Mouse (Mus musculus): ENCODE measurements around the gene Atn1. TPM values are rescaled to one million over a fixed set of nuclear protein-coding genes. Genes with fewer than 3 reads are reported as not detected.

The Atn1 gene
- total RNA-seq, 1 experiment = 8.9 TPM

- Histone ChIP-seq H3K4me1 (ENCODE audit: control insufficient read depth in 2 of 2, insufficient read depth in 2 of 2, low read length in 2 of 2, poor library complexity in 1 of 2) (peaks cover 0 to 8% of the 10 kb centered on the region in 2 experiments; a peak in 2 of 4 replicates), H3K9ac (ENCODE audit: insufficient read depth, low read depth, low read length, poor library complexity, severe bottlenecking) (no peak overlapping the region), H3K27ac (ENCODE audit: insufficient read depth, low read depth, low read length, poor library complexity, severe bottlenecking) (no peak overlapping the region), H3K4me3 (ENCODE audit: insufficient read depth in 1 of 2, low read depth in 1 of 2, low read length in 2 of 2, poor library complexity in 1 of 2, severe bottlenecking in 1 of 2) (no peak overlapping the region), H3K9me3 (ENCODE audit: control insufficient read depth, insufficient read depth, low read depth, low read length) (no peaks in the 10 kb centered on the region), H3K36me3 (ENCODE audit: control insufficient read depth, insufficient read depth, low read length, poor library complexity, severe bottlenecking) (no peaks in the 10 kb centered on the region)
- no peak for DNase-seq (ENCODE audit: low read depth, low spot score)
- in situ Hi-C loops (cut with MboI; ENCODE audit: low sequenced_read_pairs in 2 of 2, unreplicated experiment in 2 of 2) = no loop called here
- TF ChIP-seq CHD2 (IDR thresholded peaks at IDR 0.05; ENCODE audit: low read depth, low read length) = no peak
- TF ChIP-seq HCFC1 (IDR thresholded peaks at IDR 0.05; ENCODE audit: borderline replicate concordance, insufficient read depth, low read length) = no peak
- no peak for TF ChIP-seq ZNF384 (IDR thresholded peaks at IDR 0.05; ENCODE audit: low read depth, low read length)
- no peak for TF ChIP-seq MAFK (IDR thresholded peaks at IDR 0.05; ENCODE audit: insufficient read depth, low read depth, low read length)
- TF ChIP-seq ZC3H11A (IDR thresholded peaks at IDR 0.05; ENCODE audit: borderline replicate concordance, low read depth, low read length) = no peak
Observed at GRCm38 (mm10) chr6:124723541-124723940, 32.8 kb downstream of the Atn1 start.

GRCm38 (mm10) chr6:124722876-124723473 is 33.3 kb downstream of the Atn1 start:
- no peak overlapping the region for H3K27ac ChIP-seq (ENCODE audit: insufficient read depth, low read depth, low read length, poor library complexity, severe bottlenecking)
- H3K4me1 ChIP-seq (ENCODE audit: control insufficient read depth in 2 of 2, insufficient read depth in 2 of 2, low read length in 2 of 2, poor library complexity in 1 of 2) = peaks cover 0 to 8% of the 10 kb centered on the region in 2 experiments; a peak in 2 of 4 replicates
- no peak for TF ChIP-seq HCFC1 (IDR thresholded peaks at IDR 0.05; ENCODE audit: borderline replicate concordance, insufficient read depth, low read length)
- no peak for TF ChIP-seq ZNF384 (IDR thresholded peaks at IDR 0.05; ENCODE audit: low read depth, low read length)
- no peak for TF ChIP-seq ZC3H11A (IDR thresholded peaks at IDR 0.05; ENCODE audit: borderline replicate concordance, low read depth, low read length)
- TF ChIP-seq CHD2 (IDR thresholded peaks at IDR 0.05; ENCODE audit: low read depth, low read length) = no peak
- no peak for TF ChIP-seq MAFK (IDR thresholded peaks at IDR 0.05; ENCODE audit: insufficient read depth, low read depth, low read length)
- no peak overlapping the region for H3K9ac ChIP-seq (ENCODE audit: insufficient read depth, low read depth, low read length, poor library complexity, severe bottlenecking)
- no peak overlapping the region for H3K4me3 ChIP-seq (ENCODE audit: insufficient read depth in 1 of 2, low read depth in 1 of 2, low read length in 2 of 2, poor library complexity in 1 of 2, severe bottlenecking in 1 of 2)
- no peak for DNase-seq (ENCODE audit: low read depth, low spot score)
- no peaks in the 10 kb centered on the region for H3K9me3 ChIP-seq (ENCODE audit: control insufficient read depth, insufficient read depth, low read depth, low read length)
- H3K36me3 ChIP-seq (ENCODE audit: control insufficient read depth, insufficient read depth, low read length, poor library complexity, severe bottlenecking) = no peaks in the 10 kb centered on the region
- in situ Hi-C loops (cut with MboI; ENCODE audit: low sequenced_read_pairs in 2 of 2, unreplicated experiment in 2 of 2) = no loop called here

GRCm38 (mm10) chr6:124720904-124721303 is 35.4 kb downstream of the Atn1 start:
- Histone ChIP-seq H3K9ac (ENCODE audit: insufficient read depth, low read depth, low read length, poor library complexity, severe bottlenecking) (no peak overlapping the region), H3K4me1 (ENCODE audit: control insufficient read depth in 2 of 2, insufficient read depth in 2 of 2, low read length in 2 of 2, poor library complexity in 1 of 2) (peaks cover 0 to 14% of the 10 kb centered on the region in 2 experiments; a peak in 3 of 4 replicates), H3K4me3 (ENCODE audit: insufficient read depth in 1 of 2, low read depth in 1 of 2, low read length in 2 of 2, poor library complexity in 1 of 2, severe bottlenecking in 1 of 2) (no peak overlapping the region), H3K9me3 (ENCODE audit: control insufficient read depth, insufficient read depth, low read depth, low read length) (no peaks in the 10 kb centered on the region), H3K36me3 (ENCODE audit: control insufficient read depth, insufficient read depth, low read length, poor library complexity, severe bottlenecking) (peaks cover 13% of the 10 kb centered on the region), H3K27ac (ENCODE audit: insufficient read depth, low read depth, low read length, poor library complexity, severe bottlenecking) (no peak overlapping the region)
- in situ Hi-C loops (cut with MboI; ENCODE audit: low sequenced_read_pairs in 2 of 2, unreplicated experiment in 2 of 2) = no loop called here
- no peak for DNase-seq (ENCODE audit: low read depth, low spot score)
- TF ChIP-seq CHD2 (IDR thresholded peaks at IDR 0.05; ENCODE audit: low read depth, low read length) (no peak), ZC3H11A (IDR thresholded peaks at IDR 0.05; ENCODE audit: borderline replicate concordance, low read depth, low read length) (no peak), ZNF384 (IDR thresholded peaks at IDR 0.05; ENCODE audit: low read depth, low read length) (no peak), HCFC1 (IDR thresholded peaks at IDR 0.05; ENCODE audit: borderline replicate concordance, insufficient read depth, low read length) (no peak), MAFK (IDR thresholded peaks at IDR 0.05; ENCODE audit: insufficient read depth, low read depth, low read length) (no peak)

GRCm38 (mm10) chr6:124719354-124719978 is 36.9 kb downstream of the Atn1 start:
- peaks cover 27% of the 10 kb centered on the region for H3K36me3 ChIP-seq (ENCODE audit: control insufficient read depth, insufficient read depth, low read length, poor library complexity, severe bottlenecking)
- H3K9ac ChIP-seq (ENCODE audit: insufficient read depth, low read depth, low read length, poor library complexity, severe bottlenecking) = peak overlapping the region; percentile 62
- peaks cover 0 to 20% of the 10 kb centered on the region in 2 experiments; a peak in 3 of 4 replicates for H3K4me1 ChIP-seq (ENCODE audit: control insufficient read depth in 2 of 2, insufficient read depth in 2 of 2, low read length in 2 of 2, poor library complexity in 1 of 2)
- TF ChIP-seq ZNF384 (IDR thresholded peaks at IDR 0.05; ENCODE audit: low read depth, low read length) = no peak
- TF ChIP-seq ZC3H11A (IDR thresholded peaks at IDR 0.05; ENCODE audit: borderline replicate concordance, low read depth, low read length) = no peak
- TF ChIP-seq CHD2 (IDR thresholded peaks at IDR 0.05; ENCODE audit: low read depth, low read length) = no peak
- no peak for TF ChIP-seq HCFC1 (IDR thresholded peaks at IDR 0.05; ENCODE audit: borderline replicate concordance, insufficient read depth, low read length)
- no peak for TF ChIP-seq MAFK (IDR thresholded peaks at IDR 0.05; ENCODE audit: insufficient read depth, low read depth, low read length)
- DNase-seq (ENCODE audit: low read depth, low spot score) = no peak
- peak overlapping the region in 1 of 2 experiments; percentile 64; a peak in 3 of 4 replicates for H3K4me3 ChIP-seq (ENCODE audit: insufficient read depth in 1 of 2, low read depth in 1 of 2, low read length in 2 of 2, poor library complexity in 1 of 2, severe bottlenecking in 1 of 2)
- H3K9me3 ChIP-seq (ENCODE audit: control insufficient read depth, insufficient read depth, low read depth, low read length) = no peaks in the 10 kb centered on the region
- H3K27ac ChIP-seq (ENCODE audit: insufficient read depth, low read depth, low read length, poor library complexity, severe bottlenecking) = peak overlapping the region; percentile 17; the same call in 1 of the 2 replicates
- in situ Hi-C loops (cut with MboI; ENCODE audit: low sequenced_read_pairs in 2 of 2, unreplicated experiment in 2 of 2) = no loop called here

All from ES-E14 (cell line).